Mouse (Mus musculus) ES-CJ7 (cell line): ENCODE results near the gene 1700069L16Rik.
A peak's percentile ranks its signal among the peaks of the same experiment; 100 is the strongest.

ENCODE experiments used
- DNase-seq: peaks from one replicate; pipeline ENCODE4 v3.0.0; 2011; ENCODE audit warnings: low read depth, low spot score

Gene 1700069L16Rik

DNA sequence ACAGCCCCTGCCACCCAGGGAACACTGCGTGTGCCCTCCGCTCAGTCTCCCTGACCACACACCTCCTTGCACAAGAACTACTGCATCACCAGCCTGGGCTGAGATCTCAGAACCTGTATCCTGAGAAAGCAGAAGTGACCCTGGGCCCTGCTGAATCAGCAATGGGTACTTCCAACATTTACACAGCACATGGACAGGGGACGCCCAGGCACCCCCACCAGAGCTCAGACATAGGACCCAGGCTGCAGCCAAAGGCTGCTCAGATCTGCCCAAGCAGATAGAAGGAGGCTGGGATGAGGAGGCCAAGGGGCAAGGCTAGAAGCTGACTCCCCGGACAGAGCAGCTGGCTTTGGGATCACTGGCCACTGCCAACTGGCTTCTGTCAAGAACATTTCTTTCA, 80.1 kb downstream of the 1700069L16Rik start:
- no peak for DNase-seq

DNA sequence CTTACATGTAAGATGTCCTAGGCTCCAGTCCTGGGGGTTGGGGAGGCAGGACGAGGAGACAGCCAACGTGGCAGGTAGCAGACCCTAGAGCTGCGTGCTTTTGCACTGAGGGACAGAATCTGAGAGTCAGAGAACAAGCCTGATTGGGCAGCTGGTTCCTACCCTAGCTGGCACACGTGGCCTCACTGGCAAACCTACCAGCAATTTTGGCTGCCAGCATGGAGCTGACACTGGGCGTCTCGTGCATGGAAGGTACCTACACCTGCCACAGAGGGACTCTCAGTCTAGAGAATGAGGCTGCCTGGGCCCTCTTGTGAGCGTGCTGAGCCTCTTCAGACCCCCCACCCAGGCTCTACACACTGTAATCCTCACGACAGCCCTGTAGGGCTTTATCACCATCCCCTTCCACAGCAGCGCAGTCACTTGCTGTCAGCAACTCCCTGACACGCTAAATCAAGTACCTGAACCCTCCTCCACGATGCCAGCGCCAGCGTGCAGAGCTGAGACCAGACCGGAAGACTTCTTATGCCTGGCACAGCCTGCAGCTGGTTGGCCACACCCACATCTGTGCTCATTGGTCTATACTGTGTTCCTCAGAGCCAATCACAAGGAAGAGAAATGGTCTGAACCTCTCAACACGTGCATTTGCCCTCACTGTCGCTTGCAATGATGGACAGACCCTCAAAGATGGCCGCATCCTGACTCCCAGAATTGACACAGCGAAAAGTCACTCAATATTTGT, 81.3 kb downstream of the 1700069L16Rik start:
- DNase-seq, result peak; percentile 87
